Mouse (Mus musculus) liver, embryonic 11.5 days (tissue): ENCODE measurements around the gene Olfr744. TPM values are rescaled to one million over a fixed set of nuclear protein-coding genes. Genes with fewer than 3 reads are reported as not detected.
"Not testable (repeated sequence)": the region's sequence is repeated elsewhere in the genome, so short reads cannot be mapped to it uniquely, and the experiment has no call there.

Source experiments
- ATAC-seq: fragments of 200-750 bp; cut with Nextera tagmentation; replicated peaks from 2 replicates; pipeline ENCODE4 v1.8.0; 2017; ENCODE audit warnings: moderate number of reproducible peaks, mild to moderate bottlenecking, moderate TSS enrichment, moderate library complexity; ENCODE audit not compliant: low FRiP score
- DNase-seq: peaks from one replicate; pipeline ENCODE4 v3.0.0-alpha.2; 2017; ENCODE audit warnings: low spot score
- H3K27ac ChIP-seq: fragments of 300-500 bp; sonication (generic); 2 replicates; pipeline ENCODE4 v1.5.1; 2014; ENCODE audit warnings: mild to moderate bottlenecking, low read depth, low read length, control low read depth
- H3K27me3 ChIP-seq: fragments of 300-500 bp; sonication (generic); replicated peaks from 2 replicates; pipeline ENCODE4 v1.6.1; 2014; ENCODE audit warnings: low read length, mixed read lengths; ENCODE audit not compliant: control insufficient read depth, insufficient read depth
- H3K36me3 ChIP-seq: fragments of 300-500 bp; sonication (generic); 2 replicates; pipeline ENCODE4 v1.6.1; 2014; ENCODE audit warnings: mild to moderate bottlenecking, low read length, moderate library complexity, mixed read lengths; ENCODE audit not compliant: control insufficient read depth, insufficient read depth
- H3K4me1 ChIP-seq: fragments of 300-500 bp; sonication (generic); replicated peaks from 2 replicates; pipeline ENCODE4 v1.6.1; 2014; ENCODE audit warnings: low read length, mixed read lengths; ENCODE audit not compliant: control insufficient read depth, insufficient read depth
- H3K4me2 ChIP-seq: fragments of 300-500 bp; sonication (generic); 2 replicates; pipeline ENCODE4 v1.6.1; 2014; ENCODE audit warnings: mild to moderate bottlenecking, control low read depth, moderate library complexity
- H3K4me3 ChIP-seq: fragments of 300-500 bp; sonication (generic); 2 replicates; pipeline ENCODE4 v1.5.1; 2014; ENCODE audit warnings: low read depth, low read length, control low read depth
- H3K9ac ChIP-seq: fragments of 300-500 bp; sonication (generic); 2 replicates; pipeline ENCODE4 v1.6.1; 2014; ENCODE audit warnings: low read depth, low read length, control low read depth
- H3K9me3 ChIP-seq: fragments of 300-500 bp; sonication (generic); 2 replicates; pipeline ENCODE4 v1.6.1; 2016; ENCODE audit warnings: low read length, inconsistent platforms, mixed read lengths; ENCODE audit not compliant: control insufficient read depth
- WGBS: fragments of 180-500 bp; shearing (Covaris S2); extraction: QIAGEN DNeasy Blood & Tissue Kit; methylation state at CpG from one replicate; pipeline ENCODE4 v1.1.7; 2014; 5-methylcytosine and 5-hydroxymethylcytosine counted together
- polyA plus RNA-seq: library from polyadenylated mRNA; unstranded; fragments of >200 nt; fragmentation: Nextera tagmentation; extraction: Ambion mirVana; gene quantifications from 2 replicates; pipeline ENCODE4 v1.2.1, GENCODE M21; 2014

Gene Olfr744
- not detected in 2 replicates for polyA plus RNA-seq

- WGBS, result 83% methylated on average over 2 of the region's 2 CpGs
- no peak for ATAC-seq
Measured at GRCm38 (mm10) chr14:50614579-50614978, at the start of gene Olfr744. TSS of gene Olfr744 (plus strand) at chr14:50614879.

GRCm38 (mm10) chr14:50573056-50573455 lies 41.6 kb upstream of the Olfr744 start:
- H3K4me1 ChIP-seq, H3K9ac ChIP-seq, H3K4me2 ChIP-seq, H3K27me3 ChIP-seq, H3K27ac ChIP-seq, ATAC-seq, DNase-seq, H3K4me3 ChIP-seq, H3K9me3 ChIP-seq, H3K36me3 ChIP-seq: not testable (repeated sequence)
- 72% methylated on average over 1 of the region's 1 CpGs for WGBS

More at GRCm38 (mm10) chr14:50614579-50614978, at the start of gene Olfr744:
- no peaks in the 10 kb centered on the region for H3K27me3 ChIP-seq
- DNase-seq, result no peak
- no peak within 1 kb of the TSS for H3K9ac ChIP-seq
- no peak within 1 kb of the TSS for H3K4me3 ChIP-seq
- no peak within 1 kb of the TSS for H3K4me2 ChIP-seq
- H3K4me1 ChIP-seq, result no peaks in the 10 kb centered on the region
- H3K9me3 ChIP-seq, result peaks cover 3% of the 10 kb centered on the region; the same call in 1 of the 2 replicates
- H3K36me3 ChIP-seq, result no peaks in the 10 kb centered on the region
- no peak within 1 kb of the TSS for H3K27ac ChIP-seq

GRCm38 (mm10) chr14:50639088-50639487 lies 24.4 kb downstream of the Olfr744 start, which contains the start of gene Olfr745:
TSS of gene Olfr745 (plus strand) at chr14:50639388.
- no peaks in the 10 kb centered on the region for H3K27me3 ChIP-seq
- DNase-seq, result no peak

GRCm38 (mm10) chr14:50646783-50647182 lies 32.1 kb downstream of the Olfr744 start, which contains the start of gene Olfr746:
TSS of gene Olfr746 (plus strand) at chr14:50647083.
- H3K9ac ChIP-seq, result no peak within 1 kb of the TSS
- H3K36me3 ChIP-seq, result no peaks in the 10 kb centered on the region
- no peaks in the 10 kb centered on the region for H3K27me3 ChIP-seq
- no peaks in the 10 kb centered on the region for H3K4me1 ChIP-seq
- no peak within 1 kb of the TSS for H3K4me3 ChIP-seq
- no peak within 1 kb of the TSS for H3K27ac ChIP-seq
- no peak for DNase-seq
- ATAC-seq, result no peak
- H3K4me2 ChIP-seq, result no peak within 1 kb of the TSS
- no peaks in the 10 kb centered on the region for H3K9me3 ChIP-seq

More at GRCm38 (mm10) chr14:50639088-50639487, 24.4 kb downstream of the Olfr744 start, which contains the start of gene Olfr745:
- Histone ChIP-seq H3K9me3 (no peaks in the 10 kb centered on the region), H3K4me3 (no peak within 1 kb of the TSS), H3K4me2 (no peak within 1 kb of the TSS), H3K9ac (no peak within 1 kb of the TSS), H3K36me3 (no peaks in the 10 kb centered on the region), H3K27ac (no peak within 1 kb of the TSS), H3K4me1 (no peaks in the 10 kb centered on the region)
- ATAC-seq, result no peak
- WGBS, result 78% methylated on average over 2 of the region's 2 CpGs

Other genes with a start within 250 kb of the Olfr744 start
- gene Olfr736, start 233.7 kb upstream of the Olfr744 start, polyA plus RNA-seq, result not detected in 2 replicates
- gene Olfr738, start 207.3 kb upstream of the Olfr744 start, polyA plus RNA-seq, result not detected in 2 replicates
- gene Olfr739, start 196.3 kb upstream of the Olfr744 start, polyA plus RNA-seq, result not detected in 2 replicates
- gene Olfr740, start 169.3 kb upstream of the Olfr744 start, polyA plus RNA-seq, result not detected in 2 replicates
- gene Olfr741, start 142.1 kb upstream of the Olfr744 start, polyA plus RNA-seq, result not detected in 2 replicates
- not detected in 2 replicates for gene Olfr742, start 111.3 kb upstream of the Olfr744 start, polyA plus RNA-seq
- not detected in 2 replicates for gene Olfr743, start 93.0 kb upstream of the Olfr744 start, polyA plus RNA-seq
- not detected in 2 replicates for gene Olfr745, start 24.5 kb downstream of the Olfr744 start, polyA plus RNA-seq
- not detected in 2 replicates for gene Olfr746, start 32.2 kb downstream of the Olfr744 start, polyA plus RNA-seq
- not detected in 2 replicates for gene Olfr747, start 78.3 kb downstream of the Olfr744 start, polyA plus RNA-seq
- gene Olfr748, start 92.5 kb downstream of the Olfr744 start, polyA plus RNA-seq, result not detected in 2 replicates
- not detected in 2 replicates for gene Olfr749, start 130.2 kb downstream of the Olfr744 start, polyA plus RNA-seq
- gene Ttc5, start 170.6 kb downstream of the Olfr744 start, polyA plus RNA-seq, result 43.5 and 44.6 TPM in 2 replicates
- gene Ccnb1ip1, start 192.9 kb downstream of the Olfr744 start, polyA plus RNA-seq, result not detected in 2 replicates
- 76.7 and 77.5 TPM in 2 replicates for gene Parp2, start 193.0 kb downstream of the Olfr744 start, polyA plus RNA-seq